Mouse (Mus musculus) 416B (cell line): ENCODE measurements around the gene Tmc4.
A peak's percentile ranks its signal among the peaks of the same experiment; 100 is the strongest.

Experiments
- DNase-seq: peaks from one replicate; pipeline ENCODE4 v3.0.0; 2011; ENCODE audit warnings: low read depth

The Tmc4 gene

GRCm38 (mm10) chr7:3630478-3630815 is 46.9 kb downstream of the Tmc4 start:
- no peak for DNase-seq

- peak; percentile 98 for DNase-seq
These were observed 47.5 kb downstream of the Tmc4 start, which contains the start of the genes Tfpt and Prpf31 for GRCm38 (mm10) chr7:3629543-3630477. TSS of gene Tfpt (minus strand) at chr7:3629929. TSS of gene Prpf31 (plus strand) at chr7:3629985.

- no peak for DNase-seq
These were observed 48.3 kb downstream of the Tmc4 start for GRCm38 (mm10) chr7:3629030-3629429.

GRCm38 (mm10) chr7:3617242-3617995 is 59.9 kb downstream of the Tmc4 start, which contains the start of gene Ndufa3:
TSS of gene Ndufa3 (plus strand) at chr7:3617373.
- DNase-seq = peak; percentile 95

GRCm38 (mm10) chr7:3616389-3617241 is 60.7 kb downstream of the Tmc4 start:
- DNase-seq = no peak

GRCm38 (mm10) chr7:3616057-3616388 is 61.3 kb downstream of the Tmc4 start, which contains the start of gene Oscar:
TSS of gene Oscar (minus strand) at chr7:3616157.
- DNase-seq = no peak
